Comparison of ENCODE assay signal across 24 mouse cellular contexts in genomic region chr6:128622733-128623132, GRCm38 (mm10). TPM values are rescaled to one million over a fixed set of nuclear protein-coding genes. Genes with fewer than 3 reads are reported as not detected.
"Had no signal": no experiment of that assay in that cellular context is flagged by ENCODE, and none has a peak within 500 bp of the region (broad histone marks: within the 10 kb centered on the region; RNA-seq: fewer than 3 reads in every experiment).

No protein-coding gene starts in this region.

- H3K4me3 ChIP-seq: intestine, embryonic 15.5 days; layer of hippocampus, adult 2 months; liver, embryonic 13.5 days; midbrain, embryonic 12.5 days; midbrain, embryonic 15.5 days; neural tube, embryonic 12.5 days; neural tube, embryonic 15.5 days; stomach, embryonic 15.5 days had no signal

- H3K27ac ChIP-seq: intestine, embryonic 15.5 days; kidney, postnatal 0 days; layer of hippocampus, adult 2 months; liver, embryonic 13.5 days; macrophage; midbrain, embryonic 12.5 days; midbrain, embryonic 15.5 days; neural tube, embryonic 12.5 days; neural tube, embryonic 15.5 days; stomach, embryonic 15.5 days had no signal

- H3K4me1 ChIP-seq: intestine, embryonic 15.5 days; liver, embryonic 13.5 days; midbrain, embryonic 12.5 days; midbrain, embryonic 15.5 days; neural tube, embryonic 12.5 days; neural tube, embryonic 15.5 days; stomach, embryonic 15.5 days had no signal

- H3K9ac ChIP-seq: intestine, embryonic 15.5 days; liver, embryonic 13.5 days; midbrain, embryonic 12.5 days; midbrain, embryonic 15.5 days; neural tube, embryonic 12.5 days; neural tube, embryonic 15.5 days; stomach, embryonic 15.5 days had no signal

- ATAC-seq: intestine, embryonic 15.5 days; midbrain, embryonic 15.5 days had no signal

- H3K36me3 ChIP-seq: intestine, embryonic 15.5 days; liver, embryonic 13.5 days; midbrain, embryonic 12.5 days; midbrain, embryonic 15.5 days; neural tube, embryonic 12.5 days; neural tube, embryonic 15.5 days; stomach, embryonic 15.5 days had no signal

- DNase-seq: kidney, adult 11 months; kidney, adult 9 months; kidney, postnatal 25 days; layer of hippocampus, adult 9-11 months; liver, embryonic 13.5 days; lung, adult 2 months; lung, postnatal 14 days; right cerebral cortex, postnatal 14 days; spleen, adult 18-20 months; thymus, postnatal 25 days had no signal

- H3K27me3 ChIP-seq: intestine, embryonic 15.5 days; liver, embryonic 13.5 days; midbrain, embryonic 12.5 days; midbrain, embryonic 15.5 days; neural tube, embryonic 12.5 days; neural tube, embryonic 15.5 days; stomach, embryonic 15.5 days had no signal

- H3K9me3 ChIP-seq: intestine, embryonic 15.5 days; liver, embryonic 13.5 days; midbrain, embryonic 12.5 days; midbrain, embryonic 15.5 days; neural tube, embryonic 12.5 days; neural tube, embryonic 15.5 days; stomach, embryonic 15.5 days had no signal

- H3K4me2 ChIP-seq: intestine, embryonic 15.5 days; liver, embryonic 13.5 days; midbrain, embryonic 12.5 days; midbrain, embryonic 15.5 days; neural tube, embryonic 12.5 days; neural tube, embryonic 15.5 days; stomach, embryonic 15.5 days had no signal

RNA-seq across cellular contexts. Expression of gene Klrb1a, which starts 0.6 kb away (rescaled TPM):
- polyA plus RNA-seq: intestine, embryonic 15.5 days; limb, embryonic 11.5 days; limb, embryonic 14.5 days; liver, adult 2 months; lung, embryonic 16.5 days; macrophage; midbrain, embryonic 12.5 days; midbrain, embryonic 15.5 days; neural tube, embryonic 12.5 days; neural tube, embryonic 15.5 days; stomach, embryonic 15.5 days had no signal

RNA-seq across cellular contexts. Expression of gene Clec2h, which starts 39.5 kb away (rescaled TPM):
- polyA plus RNA-seq: limb, embryonic 11.5 days; limb, embryonic 14.5 days; liver, embryonic 13.5 days; lung, adult 2 months; lung, embryonic 16.5 days; macrophage; midbrain, embryonic 12.5 days; midbrain, embryonic 15.5 days; neural tube, embryonic 12.5 days; neural tube, embryonic 15.5 days; thymus, postnatal 0 days had no signal

RNA-seq across cellular contexts. Expression of gene A2ml1, which starts 41.3 kb away (rescaled TPM):
- polyA plus RNA-seq: limb, embryonic 11.5 days; limb, embryonic 14.5 days; macrophage; midbrain, embryonic 12.5 days; neural tube, embryonic 12.5 days had no signal
